Mouse (Mus musculus) common myeloid progenitor, adult 5-6 weeks (primary cell): ENCODE results near the gene Eif3k. TPM values are rescaled to one million over a fixed set of nuclear protein-coding genes. Genes with fewer than 3 reads are reported as not detected.

Experiments
- total RNA-seq: library from RNA; stranded (forward); fragments of 200-1000, 187-1606 nt; gene quantifications from 2 replicates; pipeline ENCODE4 v1.2.3, GENCODE M21; 2017

Eif3k gene
- total RNA-seq, 1 experiment from 2014 or later: 417 TPM

Other genes with a start within 250 kb of the Eif3k start
- gene Mrps12, start 240.0 kb downstream of the Eif3k start, total RNA-seq: 37.4 and 42.2 TPM in 2 replicates
- 8.7 and 14.2 TPM in 2 replicates for gene Sars2, start 239.9 kb downstream of the Eif3k start, total RNA-seq
- not detected in 2 replicates for gene Ccer2, start 225.7 kb downstream of the Eif3k start, total RNA-seq
- 24.5 and 24.9 TPM in 2 replicates for gene Sirt2, start 215.1 kb downstream of the Eif3k start, total RNA-seq
- 11.3 and 11.6 TPM in 2 replicates for gene Nfkbib, start 214.4 kb downstream of the Eif3k start, total RNA-seq
- gene Rinl, start 192.9 kb downstream of the Eif3k start, total RNA-seq: 23.4 and 35.6 TPM in 2 replicates
- 340 and 385 TPM in 2 replicates for gene Hnrnpl, start 173.3 kb downstream of the Eif3k start, total RNA-seq
- gene Ech1, start 156.6 kb downstream of the Eif3k start, total RNA-seq: 94.7 and 95.7 TPM in 2 replicates
- 3.9 and 4.1 TPM in 2 replicates for gene Lgals4, start 148.0 kb downstream of the Eif3k start, total RNA-seq
- 0.82 TPM in 1 of 2 replicates, not detected in the other for gene Lgals7, start 118.0 kb downstream of the Eif3k start, total RNA-seq
- 0.37 and 0.87 TPM in 2 replicates for gene Capn12, start 100.4 kb downstream of the Eif3k start, total RNA-seq
- 42.6 and 76.9 TPM in 2 replicates for gene Actn4, start 19.5 kb downstream of the Eif3k start, total RNA-seq
- gene Map4k1, start 186 bp upstream of the Eif3k start, total RNA-seq: 65.8 and 72.9 TPM in 2 replicates
- 0.19 and 2.5 TPM in 2 replicates for gene Ryr1, start 143.3 kb upstream of the Eif3k start, total RNA-seq
- gene Rasgrp4, start 153.0 kb upstream of the Eif3k start, total RNA-seq: 0.41 and 0.63 TPM in 2 replicates
- 23.2 and 28.2 TPM in 2 replicates for gene Fam98c, start 174.4 kb upstream of the Eif3k start, total RNA-seq
- gene Ggn, start 188.3 kb upstream of the Eif3k start, total RNA-seq: 0.92 and 1.6 TPM in 2 replicates
- 1.2 and 3.8 TPM in 2 replicates for gene Spred3, start 188.5 kb upstream of the Eif3k start, total RNA-seq
- gene Psmd8, start 198.8 kb upstream of the Eif3k start, total RNA-seq: 130 and 171 TPM in 2 replicates
- gene Catsperg1, start 232.2 kb upstream of the Eif3k start, total RNA-seq: 0.73 and 1.0 TPM in 2 replicates